In the genomic region with DNA sequence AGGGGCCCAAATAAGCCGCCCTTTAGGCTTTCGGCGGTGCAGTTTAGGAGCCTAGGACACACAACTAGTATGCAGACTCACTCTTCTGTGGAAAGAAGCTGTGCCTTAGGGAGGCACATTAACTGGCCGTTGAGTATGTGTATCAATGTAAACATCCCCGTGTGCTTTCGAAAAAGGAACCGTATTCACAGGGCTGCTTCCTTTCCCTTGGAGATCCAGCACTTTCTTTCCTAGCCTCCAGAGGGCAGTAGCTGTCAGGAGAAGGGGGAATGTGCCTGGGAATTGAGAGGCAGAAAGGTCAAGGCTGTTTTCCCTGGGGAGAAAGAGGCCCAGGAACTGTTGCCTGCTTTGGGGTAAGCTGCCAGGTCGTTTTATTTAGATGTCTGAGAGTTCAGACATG, we compare ENCODE assay signal across 8 mouse cellular contexts. TPM values are rescaled to one million over a fixed set of nuclear protein-coding genes. Genes with fewer than 3 reads are reported as not detected.
A peak's percentile ranks its signal among the peaks of the same experiment; 100 is the strongest.
DNase-seq lines count a peak whose midpoint lies in the region; ATAC-seq lines count a peak whose summit lies in the region.

No protein-coding gene starts in this region.

- no peak overlapping the region for H3K9ac ChIP-seq in limb, embryonic 15.5 days
- peak overlapping the region; percentile 67 for H3K9ac ChIP-seq in midbrain, embryonic 15.5 days

- ATAC-seq in granulocyte monocyte progenitor cell, adult 5-6 weeks (replicated peaks; ENCODE audit: poor library complexity, severe bottlenecking), result peak; percentile 24; the same call in 1 of the 2 replicates
- ATAC-seq in limb, embryonic 15.5 days (ENCODE audit: insufficient number of reproducible peaks, low FRiP score, low TSS enrichment, low read depth), result no peak
- peak; percentile 19 for ATAC-seq in midbrain, embryonic 15.5 days (replicated peaks)

- H3K27me3 ChIP-seq in limb, embryonic 15.5 days, result no peaks in the 10 kb centered on the region
- no peaks in the 10 kb centered on the region for H3K27me3 ChIP-seq in midbrain, embryonic 15.5 days (replicated peaks)

- H3K4me2 ChIP-seq in limb, embryonic 15.5 days, result peak overlapping the region; percentile 62
- H3K4me2 ChIP-seq in midbrain, embryonic 15.5 days, result peak overlapping the region; percentile 81

- 0 out of 2 replicates have a peak overlapping the region, but pooled peaks have one; percentile 71 for H3K27ac ChIP-seq in limb, embryonic 15.5 days
- peak overlapping the region; percentile 86 for H3K27ac ChIP-seq in midbrain, embryonic 15.5 days

- 17% methylated on average over 8 of the region's 8 CpGs for WGBS in limb, embryonic 15.5 days
- 2% methylated on average over 8 of the region's 8 CpGs for WGBS in midbrain, embryonic 15.5 days

- peak; percentile 78 for DNase-seq in urinary bladder, postnatal 14 days (ENCODE audit: low spot score)
- DNase-seq in urinary bladder, postnatal 10 days (ENCODE audit: low spot score), result no peak
- peak; percentile 70 to 74 for DNase-seq in cerebellum, postnatal 36 days
- DNase-seq in kidney, adult 11 months, result peak; percentile 60
- DNase-seq in thymus, adult 18-20 months, result no peak

- peaks cover 59% of the 10 kb centered on the region for H3K4me1 ChIP-seq in limb, embryonic 15.5 days
- peaks cover 47% of the 10 kb centered on the region for H3K4me1 ChIP-seq in midbrain, embryonic 15.5 days

- peak overlapping the region; percentile 35 for H3K4me3 ChIP-seq in limb, embryonic 15.5 days
- H3K4me3 ChIP-seq in midbrain, embryonic 15.5 days, result peak overlapping the region; percentile 51

- no peaks in the 10 kb centered on the region for H3K9me3 ChIP-seq in limb, embryonic 15.5 days
- no peaks in the 10 kb centered on the region for H3K9me3 ChIP-seq in midbrain, embryonic 15.5 days

- H3K36me3 ChIP-seq in limb, embryonic 15.5 days, result peaks cover 12% of the 10 kb centered on the region; the same call in 1 of the 2 replicates
- H3K36me3 ChIP-seq in midbrain, embryonic 15.5 days (replicated peaks), result no peaks in the 10 kb centered on the region

RNA-seq across cellular contexts. Expression of a gene that starts 15.7 kb away (rescaled TPM):
- total RNA-seq in granulocyte monocyte progenitor cell, adult 5-6 weeks (2014; fragmentation: Nextera tagmentation), result 11.0 and 12.9 TPM in 2 replicates
- 8.8 and 14.8 TPM in 2 replicates for total RNA-seq in granulocyte monocyte progenitor cell, adult 5-6 weeks (2017)
- polyA plus RNA-seq in limb, embryonic 15.5 days (2015; fragmentation: Nextera tagmentation; extraction: Ambion mirVana), result 13.9 and 14.5 TPM in 2 replicates
- polyA plus RNA-seq in midbrain, embryonic 15.5 days (2015; fragmentation: Nextera tagmentation; extraction: Ambion mirVana), result 22.0 and 24.2 TPM in 2 replicates

RNA-seq across cellular contexts. Expression of a gene that starts 50.7 kb away (rescaled TPM):
- total RNA-seq in granulocyte monocyte progenitor cell, adult 5-6 weeks (2014; fragmentation: Nextera tagmentation), result 65.6 and 67.9 TPM in 2 replicates
- total RNA-seq in granulocyte monocyte progenitor cell, adult 5-6 weeks (2017), result 105 and 142 TPM in 2 replicates
- polyA plus RNA-seq in limb, embryonic 15.5 days (2015; fragmentation: Nextera tagmentation; extraction: Ambion mirVana), result 24.9 and 28.0 TPM in 2 replicates
- 33.0 and 35.6 TPM in 2 replicates for polyA plus RNA-seq in midbrain, embryonic 15.5 days (2015; fragmentation: Nextera tagmentation; extraction: Ambion mirVana)

Comparison
In these comparisons a context has a peak if more than half of its experiments do, and no peak if none do; other contexts are left out.
1. DNase-seq: peak in urinary bladder, postnatal 14 days (single experiment), cerebellum, postnatal 36 days (2 of 2) and kidney, adult 11 months (single experiment); none in urinary bladder, postnatal 10 days (single experiment) and thymus, adult 18-20 months (0 of 2).